Mouse (Mus musculus): Measurements from ENCODE around the gene Arhgef19.

GRCm38 (mm10) chr4:141282623-141283022 is 43.3 kb downstream of the Arhgef19 start:
- TF ChIP-seq CTCF (conservative IDR thresholded peaks at IDR 0.05; ENCODE audit: insufficient read depth, insufficient read length, low read depth, low read length) = no peak
- TF ChIP-seq POLR2A (IDR thresholded peaks at IDR 0.05; ENCODE audit: low read depth, low read length) = no peak

Data from kidney, adult 2 months (tissue).